Mouse (Mus musculus): Measurements from ENCODE around the gene Tmem233. TPM values are rescaled to one million over a fixed set of nuclear protein-coding genes. Genes with fewer than 3 reads are reported as not detected.

Tmem233 gene
- polyA plus RNA-seq, 1 experiment from 2014 or later = not detected

DNA sequence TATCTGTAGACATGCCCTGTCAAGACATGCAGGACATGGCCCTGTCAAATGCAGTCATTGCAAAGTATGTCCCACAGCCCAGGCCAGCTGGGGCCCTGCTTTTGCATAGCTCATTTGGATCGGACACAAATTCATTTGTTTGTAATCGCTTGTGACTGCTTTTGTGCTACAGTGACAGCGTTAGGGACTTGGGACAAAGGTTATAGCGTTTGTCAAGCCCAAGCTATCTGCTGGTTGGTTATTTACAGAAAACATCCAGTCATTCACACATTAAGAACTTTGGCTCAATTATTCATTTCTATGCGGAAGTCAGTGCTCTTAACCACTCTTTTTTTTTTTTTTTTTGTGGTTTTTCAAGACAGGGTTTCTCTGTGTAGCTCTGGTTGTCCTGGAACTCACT, 30.9 kb downstream of the Tmem233 start:
- no peaks in the 10 kb centered on the region for H3K27me3 ChIP-seq (ENCODE audit: control insufficient read depth, insufficient read depth, low read length)
- WGBS = 74% methylated on average over 5 of the region's 5 CpGs
- DNase-seq (ENCODE audit: low spot score) (no peak), ATAC-seq (ENCODE audit: low FRiP score, low TSS enrichment) (no peak)
- no peak overlapping the region for H3K27ac ChIP-seq (replicated peaks)
- H3K4me1 ChIP-seq (replicated peaks; ENCODE audit: control insufficient read depth, insufficient read depth) = no peaks in the 10 kb centered on the region
- no peaks in the 10 kb centered on the region for H3K36me3 ChIP-seq (ENCODE audit: control insufficient read depth, insufficient read depth, low read length)
- no peak overlapping the region for H3K4me3 ChIP-seq (ENCODE audit: low read depth, low read length)
- TF ChIP-seq EP300 (optimal IDR thresholded peaks at IDR 0.05) = no peak
- no peak for TF ChIP-seq CTCF (IDR thresholded peaks at IDR 0.05; ENCODE audit: low read depth)
- no peaks in the 10 kb centered on the region for H3K9me3 ChIP-seq (ENCODE audit: control insufficient read depth, low read length)
- no peak overlapping the region for H3K4me2 ChIP-seq (replicated peaks; ENCODE audit: low read depth)
- H3K9ac ChIP-seq (ENCODE audit: low read length) = no peak overlapping the region

GRCm38 (mm10) chr5:116049821-116050220, 33.2 kb downstream of the Tmem233 start:
- no peak overlapping the region for H3K4me3 ChIP-seq (ENCODE audit: low read depth, low read length)
- ATAC-seq (ENCODE audit: low FRiP score, low TSS enrichment) = no peak
- no peaks in the 10 kb centered on the region for H3K27me3 ChIP-seq (ENCODE audit: control insufficient read depth, insufficient read depth, low read length)
- H3K9me3 ChIP-seq (ENCODE audit: control insufficient read depth, low read length) = no peaks in the 10 kb centered on the region
- DNase-seq (ENCODE audit: low spot score) = no peak
- no peaks in the 10 kb centered on the region for H3K36me3 ChIP-seq (ENCODE audit: control insufficient read depth, insufficient read depth, low read length)
- no peak overlapping the region for H3K4me2 ChIP-seq (replicated peaks; ENCODE audit: low read depth)
- no peak overlapping the region for H3K9ac ChIP-seq (ENCODE audit: low read length)
- WGBS = 67% methylated on average over 4 of the region's 4 CpGs
- H3K27ac ChIP-seq (replicated peaks) = no peak overlapping the region
- H3K4me1 ChIP-seq (replicated peaks; ENCODE audit: control insufficient read depth, insufficient read depth) = no peaks in the 10 kb centered on the region
- TF ChIP-seq CTCF (IDR thresholded peaks at IDR 0.05; ENCODE audit: low read depth) (no peak), EP300 (optimal IDR thresholded peaks at IDR 0.05) (no peak)

- no peaks in the 10 kb centered on the region for H3K27me3 ChIP-seq (ENCODE audit: control insufficient read depth, insufficient read depth, low read length)
- 90% methylated on average over 3 of the region's 3 CpGs for WGBS
- H3K4me3 ChIP-seq (ENCODE audit: low read depth, low read length) = no peak overlapping the region
- no peak for DNase-seq (ENCODE audit: low spot score)
- no peak for ATAC-seq (ENCODE audit: low FRiP score, low TSS enrichment)
- no peak overlapping the region for H3K27ac ChIP-seq (replicated peaks)
- H3K9me3 ChIP-seq (ENCODE audit: control insufficient read depth, low read length) = no peaks in the 10 kb centered on the region
- H3K4me1 ChIP-seq (replicated peaks; ENCODE audit: control insufficient read depth, insufficient read depth) = no peaks in the 10 kb centered on the region
- H3K36me3 ChIP-seq (ENCODE audit: control insufficient read depth, insufficient read depth, low read length) = no peaks in the 10 kb centered on the region
- no peak overlapping the region for H3K4me2 ChIP-seq (replicated peaks; ENCODE audit: low read depth)
- TF ChIP-seq CTCF (IDR thresholded peaks at IDR 0.05; ENCODE audit: low read depth) (no peak), EP300 (optimal IDR thresholded peaks at IDR 0.05) (no peak)
- no peak overlapping the region for H3K9ac ChIP-seq (ENCODE audit: low read length)
Measured at GRCm38 (mm10) chr5:116048321-116048720, 34.7 kb downstream of the Tmem233 start.

- no peaks in the 10 kb centered on the region for H3K4me1 ChIP-seq (replicated peaks; ENCODE audit: control insufficient read depth, insufficient read depth)
- H3K4me3 ChIP-seq (ENCODE audit: low read depth, low read length) = no peak overlapping the region
- H3K27ac ChIP-seq (replicated peaks) = no peak overlapping the region
- 68% methylated on average over 4 of the region's 4 CpGs for WGBS
- no peak for TF ChIP-seq CTCF (IDR thresholded peaks at IDR 0.05; ENCODE audit: low read depth)
- TF ChIP-seq EP300 (optimal IDR thresholded peaks at IDR 0.05) = no peak
- H3K9me3 ChIP-seq (ENCODE audit: control insufficient read depth, low read length) = no peaks in the 10 kb centered on the region
- no peak overlapping the region for H3K9ac ChIP-seq (ENCODE audit: low read length)
- ATAC-seq (ENCODE audit: low FRiP score, low TSS enrichment) (no peak), DNase-seq (ENCODE audit: low spot score) (no peak)
- no peaks in the 10 kb centered on the region for H3K27me3 ChIP-seq (ENCODE audit: control insufficient read depth, insufficient read depth, low read length)
- H3K36me3 ChIP-seq (ENCODE audit: control insufficient read depth, insufficient read depth, low read length) = no peaks in the 10 kb centered on the region
- no peak overlapping the region for H3K4me2 ChIP-seq (replicated peaks; ENCODE audit: low read depth)
Measured at GRCm38 (mm10) chr5:116046246-116046645, 36.8 kb downstream of the Tmem233 start.

- Histone ChIP-seq H3K4me1 (replicated peaks; ENCODE audit: control insufficient read depth, insufficient read depth) (no peaks in the 10 kb centered on the region), H3K36me3 (ENCODE audit: control insufficient read depth, insufficient read depth, low read length) (no peaks in the 10 kb centered on the region), H3K9ac (ENCODE audit: low read length) (no peak overlapping the region), H3K4me3 (ENCODE audit: low read depth, low read length) (no peak overlapping the region), H3K27me3 (ENCODE audit: control insufficient read depth, insufficient read depth, low read length) (no peaks in the 10 kb centered on the region), H3K27ac (replicated peaks) (no peak overlapping the region), H3K4me2 (replicated peaks; ENCODE audit: low read depth) (no peak overlapping the region), H3K9me3 (ENCODE audit: control insufficient read depth, low read length) (no peaks in the 10 kb centered on the region)
- DNase-seq (ENCODE audit: low spot score) = no peak
- ATAC-seq (ENCODE audit: low FRiP score, low TSS enrichment) = no peak
- WGBS = 79% methylated on average over 8 of the region's 8 CpGs
- TF ChIP-seq CTCF (IDR thresholded peaks at IDR 0.05; ENCODE audit: low read depth) (no peak), EP300 (optimal IDR thresholded peaks at IDR 0.05) (no peak)
Measured at GRCm38 (mm10) chr5:116045581-116045980, 37.5 kb downstream of the Tmem233 start.

DNA sequence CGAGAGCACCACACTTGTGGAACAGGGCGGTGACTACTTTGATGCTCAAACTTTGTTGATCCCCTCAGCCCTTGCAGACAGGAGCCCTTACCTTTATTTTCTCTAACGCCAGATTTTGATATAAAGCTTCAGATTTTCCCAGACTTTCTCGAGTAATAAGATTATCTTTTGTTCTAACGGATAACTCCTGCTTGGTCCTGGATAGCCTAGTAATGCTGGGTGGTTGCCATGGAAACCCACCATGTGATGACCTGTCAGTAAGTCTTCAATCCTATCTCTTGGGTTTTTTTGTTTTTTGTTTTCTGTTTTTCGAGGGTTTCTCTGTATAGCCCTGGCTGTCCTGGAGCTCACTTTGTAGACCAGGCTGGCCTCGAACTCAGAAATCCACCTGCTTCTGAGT, 40.8 kb downstream of the Tmem233 start:
- TF ChIP-seq EP300 (optimal IDR thresholded peaks at IDR 0.05) (no peak), CTCF (IDR thresholded peaks at IDR 0.05; ENCODE audit: low read depth) (no peak)
- H3K27ac ChIP-seq (replicated peaks) = no peak overlapping the region
- ATAC-seq (ENCODE audit: low FRiP score, low TSS enrichment) (no peak), DNase-seq (ENCODE audit: low spot score) (no peak)
- no peak overlapping the region for H3K4me2 ChIP-seq (replicated peaks; ENCODE audit: low read depth)
- no peaks in the 10 kb centered on the region for H3K4me1 ChIP-seq (replicated peaks; ENCODE audit: control insufficient read depth, insufficient read depth)
- H3K9me3 ChIP-seq (ENCODE audit: control insufficient read depth, low read length) = no peaks in the 10 kb centered on the region
- no peaks in the 10 kb centered on the region for H3K36me3 ChIP-seq (ENCODE audit: control insufficient read depth, insufficient read depth, low read length)
- H3K9ac ChIP-seq (ENCODE audit: low read length) = no peak overlapping the region
- WGBS = 62% methylated on average over 7 of the region's 7 CpGs
- no peak overlapping the region for H3K4me3 ChIP-seq (ENCODE audit: low read depth, low read length)
- no peaks in the 10 kb centered on the region for H3K27me3 ChIP-seq (ENCODE audit: control insufficient read depth, insufficient read depth, low read length)

Data from stomach, postnatal 0 days (tissue).